Mouse (Mus musculus) R1 (cell line): ENCODE measurements around the gene Muc5ac.
A peak's percentile ranks its signal among the peaks of the same experiment; 100 is the strongest.
"Not testable (repeated sequence)": the region's sequence is repeated elsewhere in the genome, so short reads cannot be mapped to it uniquely, and the experiment has no call there.

ENCODE experiments used
- DNase-seq: peaks from one replicate; pipeline ENCODE4 v3.0.0-alpha.2; 2018; ENCODE audit warnings: low read depth, low spot score

Muc5ac gene

DNA sequence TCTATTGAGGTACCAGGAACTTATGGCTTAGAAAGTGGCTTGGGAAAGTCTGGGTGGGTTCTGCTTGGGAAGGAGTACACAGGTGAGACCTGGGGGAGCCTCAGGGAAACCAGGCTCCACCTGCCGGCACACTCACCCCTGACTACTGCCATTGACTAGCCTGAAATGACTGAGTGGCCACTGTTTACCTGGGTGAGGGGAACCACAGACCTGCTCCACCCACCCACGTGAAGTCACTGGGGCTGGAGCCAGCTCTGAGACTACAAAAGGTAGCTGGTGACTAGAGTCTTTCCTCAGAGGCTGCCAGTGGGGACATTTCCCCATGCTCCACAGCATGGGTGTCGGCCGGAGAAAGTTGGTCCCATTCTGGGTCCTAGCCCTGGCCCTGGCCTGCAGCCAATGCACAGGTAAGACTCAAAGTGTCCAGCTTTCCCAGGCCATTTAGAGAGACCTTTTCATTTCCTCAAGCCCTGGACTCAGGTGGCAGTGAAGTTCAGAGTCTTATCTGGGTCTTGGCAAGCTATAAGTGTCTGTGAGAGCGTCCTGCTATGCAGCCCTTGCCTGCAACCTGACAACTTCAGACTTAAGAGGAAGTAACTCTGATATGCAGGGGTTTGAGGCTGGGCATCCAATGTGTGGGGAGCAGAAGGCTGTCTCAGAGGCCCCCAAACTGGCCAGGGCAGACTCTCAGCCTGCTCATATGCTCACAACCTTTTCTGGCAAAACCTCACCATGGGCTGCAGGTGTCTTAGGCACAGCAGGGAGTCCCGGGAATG, at the start of gene Muc5ac:
TSS of gene Muc5ac (plus strand) at position 296 of the 776 bp plus-strand sequence.
- no peak for DNase-seq

DNA sequence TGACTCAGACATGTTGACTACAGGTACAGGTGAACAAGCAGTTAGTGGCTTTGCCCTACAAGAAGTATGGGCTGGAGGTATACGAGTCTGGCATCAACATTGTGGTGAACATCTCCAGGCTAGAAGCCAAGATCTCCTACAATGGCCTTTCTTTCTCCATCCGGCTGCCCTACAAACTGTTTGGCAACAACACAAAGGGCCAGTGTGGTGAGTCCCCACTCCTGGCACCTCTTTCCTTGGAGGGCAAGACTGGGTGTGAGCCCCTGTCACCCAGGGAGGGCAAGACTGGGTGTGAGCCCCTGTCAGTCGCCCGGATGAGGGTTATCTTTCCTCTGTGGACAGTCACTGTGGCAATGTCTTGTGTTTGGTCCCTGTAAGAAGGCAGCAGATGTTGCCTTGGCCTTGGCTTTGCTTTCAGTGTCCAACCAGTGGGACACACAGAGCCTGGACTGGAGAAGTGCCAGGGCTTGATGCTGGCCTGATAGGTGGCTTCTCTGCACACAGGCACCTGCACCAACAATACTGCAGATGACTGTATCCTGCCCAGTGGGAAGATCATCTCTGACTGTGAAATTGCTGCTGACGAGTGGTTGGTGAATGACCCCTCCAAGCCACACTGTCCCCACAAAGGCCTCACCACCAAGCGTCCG, 41.2 kb upstream of the Muc5ac start:
- DNase-seq: no peak

DNA sequence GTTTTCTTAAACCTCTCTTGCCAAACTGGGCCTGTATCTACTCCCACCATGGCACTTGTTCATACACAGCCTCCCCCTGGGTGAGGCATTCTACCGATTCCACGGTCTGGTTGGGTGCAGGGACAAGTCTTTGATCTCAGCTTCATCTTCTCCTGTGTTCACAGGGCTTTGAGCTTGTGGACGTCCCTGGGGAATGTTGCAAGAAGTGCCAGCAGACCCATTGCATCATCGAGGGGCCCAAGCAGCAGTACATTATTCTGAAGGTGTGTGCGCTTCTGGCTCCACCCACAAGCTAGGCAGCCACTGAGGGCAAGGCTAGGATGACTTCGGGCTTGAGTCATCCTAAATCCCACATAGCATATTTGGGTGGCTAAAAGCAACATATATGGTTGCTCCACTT, 36.3 kb upstream of the Muc5ac start:
- DNase-seq: no peak

DNA sequence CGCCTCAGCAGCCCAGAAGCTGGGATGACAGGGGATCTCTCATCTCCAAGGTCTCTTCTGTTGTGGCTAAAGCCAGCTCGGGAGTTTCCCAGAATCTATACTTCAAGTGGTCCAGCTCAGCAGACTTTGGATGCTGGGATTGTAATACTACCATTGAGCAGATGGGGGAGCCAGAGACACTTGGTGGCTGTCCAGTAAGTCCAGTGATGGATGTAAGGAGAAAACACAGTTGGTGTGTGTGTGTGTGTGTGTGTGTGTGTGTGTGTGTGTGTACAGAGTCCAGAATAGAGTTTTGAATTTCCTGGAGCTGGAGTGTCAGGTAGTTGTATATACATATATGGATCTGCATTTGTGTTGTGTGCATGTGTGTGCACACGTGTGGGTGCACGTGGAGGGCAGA, 32.9 kb upstream of the Muc5ac start:
- DNase-seq: peak; percentile 75

DNA sequence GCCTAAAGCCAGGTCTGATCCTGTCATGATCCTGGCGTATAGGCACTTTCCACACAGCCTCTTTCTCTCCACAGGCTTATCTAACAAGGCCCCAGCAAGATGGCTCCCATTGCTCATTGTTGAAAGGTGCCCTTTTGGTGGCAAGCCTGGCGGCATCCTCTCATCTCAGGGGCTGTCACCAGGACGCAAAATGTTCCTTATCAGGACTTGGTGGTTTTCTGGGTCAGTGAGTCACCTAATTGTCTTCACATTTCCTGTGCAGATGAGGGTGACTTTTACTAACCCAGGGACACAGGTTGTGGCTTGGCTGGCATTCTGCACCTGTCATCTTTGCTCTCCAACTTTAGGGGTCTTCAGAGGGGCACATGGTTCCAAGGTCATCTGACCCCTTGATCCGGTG, 30.5 kb upstream of the Muc5ac start:
- DNase-seq: no peak

DNA sequence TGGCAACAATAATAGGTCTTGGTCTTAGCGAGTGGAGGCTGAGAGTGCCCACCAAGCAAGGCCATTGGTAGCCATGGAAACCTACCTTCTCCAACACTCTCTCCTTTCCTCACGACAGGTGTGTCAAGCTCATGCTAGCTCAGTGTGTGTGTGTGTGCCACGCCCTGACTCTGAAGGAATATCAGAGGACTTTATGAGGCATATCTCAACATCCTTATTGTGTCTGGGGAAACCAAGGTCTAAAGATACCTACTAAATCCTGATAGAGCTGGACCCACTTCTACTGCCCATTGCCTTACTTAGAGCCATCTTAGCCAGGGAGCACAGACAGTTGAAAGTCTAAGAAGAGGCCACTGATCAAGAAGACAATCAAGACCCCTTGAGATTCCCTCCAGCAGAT, 18.3 kb upstream of the Muc5ac start:
- no peak for DNase-seq

DNA sequence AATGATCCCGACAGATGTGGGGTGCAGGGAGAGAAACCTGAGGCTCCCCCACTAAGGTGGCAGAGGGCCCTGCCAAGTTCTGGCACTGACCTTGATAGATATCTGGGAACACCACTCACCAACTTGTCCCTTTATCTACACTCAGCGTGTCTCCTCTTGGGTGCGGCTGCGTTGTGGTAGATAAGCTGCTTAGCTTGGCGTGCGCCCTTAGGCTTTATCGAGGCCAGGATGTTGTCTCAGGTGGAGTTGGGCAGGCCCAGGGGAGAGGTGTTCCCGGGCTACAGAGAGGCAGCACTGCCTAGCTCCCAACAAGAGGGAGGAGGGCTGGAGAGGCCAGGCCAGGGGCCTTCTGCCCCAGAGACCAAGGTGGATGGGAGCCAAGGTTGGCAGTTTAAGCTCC, 17.8 kb upstream of the Muc5ac start:
- no peak for DNase-seq

DNA sequence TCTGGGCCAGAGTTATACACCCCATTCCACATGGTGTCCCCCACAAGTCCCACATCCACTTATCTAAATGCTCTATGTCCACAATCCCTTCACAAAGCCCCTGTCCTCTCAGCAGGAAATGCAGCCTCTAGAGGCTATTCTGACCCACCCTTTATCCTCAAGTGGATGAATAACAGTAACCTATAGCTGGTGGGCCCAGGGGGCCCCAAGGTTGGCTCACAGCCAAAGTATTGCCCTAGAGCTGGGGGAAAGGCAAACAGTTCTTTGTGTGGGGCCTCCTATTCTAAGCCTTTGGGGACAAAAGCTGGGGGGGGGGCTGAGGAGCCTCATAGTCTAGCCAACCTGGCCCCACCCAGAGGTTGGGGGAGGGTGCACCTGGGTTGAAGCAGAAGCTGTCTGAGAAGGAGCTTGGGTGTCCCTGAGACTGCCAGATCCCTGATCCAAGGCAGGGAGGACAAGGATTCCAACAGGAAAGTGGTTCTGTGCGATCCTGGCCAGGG, 16.7 kb upstream of the Muc5ac start:
- peak; percentile 33 for DNase-seq

DNA sequence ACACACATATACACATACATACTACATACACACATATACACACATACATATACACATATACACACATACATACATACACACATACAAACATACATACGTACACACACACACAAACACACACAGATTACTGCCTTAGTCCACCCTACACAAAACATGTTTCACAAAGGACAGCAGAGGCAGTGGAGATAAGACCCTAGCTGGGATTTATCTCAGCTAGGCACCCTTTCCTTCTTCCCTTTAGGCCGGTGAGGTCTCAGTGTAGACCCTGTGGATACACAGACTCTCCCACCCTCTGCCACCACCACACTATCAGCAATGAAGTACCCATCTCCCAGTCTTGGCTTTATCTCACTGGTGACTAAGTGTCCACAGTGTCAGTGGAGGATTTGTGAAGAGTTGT, 13.9 kb upstream of the Muc5ac start:
- no peak for DNase-seq

DNA sequence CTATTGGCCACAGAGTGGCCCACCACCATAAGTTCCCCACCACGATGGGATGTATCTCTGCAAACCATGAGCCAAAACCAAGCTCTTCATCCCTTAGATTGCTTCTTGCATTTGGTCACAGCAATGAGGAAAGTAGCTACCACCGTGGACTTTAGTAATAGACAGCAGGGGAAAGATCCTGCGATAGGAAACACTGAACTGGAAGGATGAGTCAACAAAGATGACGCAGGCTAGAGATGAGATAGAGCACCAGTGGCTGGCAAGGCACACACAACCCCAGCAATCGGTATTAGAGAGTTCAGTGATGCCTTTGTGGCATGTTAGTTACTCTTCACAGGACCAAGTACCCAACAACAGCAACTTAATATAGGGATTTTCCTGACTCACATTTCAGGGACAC, 12.6 kb upstream of the Muc5ac start:
- DNase-seq: no peak

DNA sequence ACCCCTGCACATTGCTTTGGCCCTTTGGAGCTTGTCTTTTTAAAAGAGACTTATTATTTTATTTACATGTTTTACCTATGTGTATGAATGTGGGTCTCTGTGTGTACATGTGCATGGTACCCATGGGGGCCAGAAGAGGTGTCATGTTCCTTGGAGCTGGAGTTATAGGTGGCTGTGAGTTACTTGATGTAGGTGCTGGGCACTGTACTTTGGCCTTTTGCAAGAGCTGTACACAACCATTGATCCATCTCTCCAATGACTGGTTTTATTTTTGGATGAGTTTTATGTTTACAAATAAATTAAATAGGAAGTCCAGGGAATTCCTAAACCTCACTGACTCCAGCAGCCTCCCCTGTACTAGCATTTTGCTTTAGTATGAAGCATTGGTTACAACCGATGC, 5.5 kb downstream of the Muc5ac start:
- no peak for DNase-seq

DNA sequence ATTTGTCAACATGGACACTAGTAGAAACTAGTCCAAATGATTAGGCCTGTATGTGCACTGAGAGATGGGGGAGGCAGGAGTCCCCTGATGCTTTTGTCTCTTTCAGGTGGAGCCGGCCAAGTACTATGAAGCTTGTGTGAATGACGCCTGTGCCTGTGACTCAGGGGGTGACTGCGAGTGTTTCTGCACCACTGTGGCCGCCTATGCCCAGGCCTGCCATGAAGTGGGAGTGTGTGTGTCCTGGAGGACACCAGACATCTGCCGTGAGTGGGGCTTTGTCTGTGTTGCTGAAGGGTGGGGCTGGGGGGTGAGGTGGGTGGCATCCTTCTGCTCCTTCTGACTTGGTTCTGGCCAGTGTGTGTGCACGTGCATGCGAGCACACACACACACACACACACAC, 14.4 kb downstream of the Muc5ac start:
- no peak for DNase-seq

DNA sequence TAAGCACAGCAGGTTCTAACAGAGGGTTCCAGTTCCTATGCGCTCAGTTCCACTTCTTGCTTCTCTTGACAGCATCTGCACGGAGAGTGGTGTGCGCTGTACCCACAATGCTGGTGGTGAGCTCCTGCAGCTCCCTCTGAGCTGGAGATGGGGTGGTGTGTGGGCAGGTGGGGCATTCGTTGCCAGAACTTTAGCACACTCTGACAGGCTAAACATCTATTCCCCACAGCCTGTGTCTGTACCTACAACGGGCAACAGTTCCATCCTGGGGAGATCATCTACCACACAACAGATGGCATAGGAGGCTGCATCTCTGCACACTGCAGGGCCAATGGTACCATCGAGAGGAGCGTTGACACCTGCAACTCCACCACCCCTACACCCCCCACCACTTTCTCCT, 16.6 kb downstream of the Muc5ac start:
- no peak for DNase-seq

DNA sequence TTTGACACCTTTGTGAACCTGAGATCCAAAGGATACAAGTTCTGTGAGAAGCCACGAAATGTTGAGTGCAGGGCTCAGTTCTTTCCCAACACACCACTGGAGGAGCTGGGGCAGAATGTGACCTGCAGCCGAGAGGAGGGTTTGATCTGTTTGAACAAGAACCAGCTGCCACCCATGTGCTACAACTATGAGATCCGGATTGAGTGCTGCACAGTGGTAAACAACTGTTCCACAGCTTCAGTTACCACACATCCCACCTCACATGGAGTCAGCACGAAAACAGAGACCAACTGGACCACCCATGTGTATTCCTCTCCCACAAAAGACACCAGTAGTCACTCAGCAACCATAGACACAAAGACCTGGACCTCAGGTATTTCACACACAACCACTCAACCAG, 19.1 kb downstream of the Muc5ac start:
- not testable (repeated sequence) for DNase-seq

DNA sequence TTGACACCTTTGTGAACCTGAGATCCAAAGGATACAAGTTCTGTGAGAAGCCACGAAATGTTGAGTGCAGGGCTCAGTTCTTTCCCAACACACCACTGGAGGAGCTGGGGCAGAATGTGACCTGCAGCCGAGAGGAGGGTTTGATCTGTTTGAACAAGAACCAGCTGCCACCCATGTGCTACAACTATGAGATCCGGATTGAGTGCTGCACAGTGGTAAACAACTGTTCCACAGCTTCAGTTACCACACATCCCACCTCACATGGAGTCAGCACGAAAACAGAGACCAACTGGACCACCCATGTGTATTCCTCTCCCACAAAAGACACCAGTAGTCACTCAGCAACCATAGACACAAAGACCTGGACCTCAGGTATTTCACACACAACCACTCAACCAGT, 21.2 kb downstream of the Muc5ac start:
- not testable (repeated sequence) for DNase-seq

DNA sequence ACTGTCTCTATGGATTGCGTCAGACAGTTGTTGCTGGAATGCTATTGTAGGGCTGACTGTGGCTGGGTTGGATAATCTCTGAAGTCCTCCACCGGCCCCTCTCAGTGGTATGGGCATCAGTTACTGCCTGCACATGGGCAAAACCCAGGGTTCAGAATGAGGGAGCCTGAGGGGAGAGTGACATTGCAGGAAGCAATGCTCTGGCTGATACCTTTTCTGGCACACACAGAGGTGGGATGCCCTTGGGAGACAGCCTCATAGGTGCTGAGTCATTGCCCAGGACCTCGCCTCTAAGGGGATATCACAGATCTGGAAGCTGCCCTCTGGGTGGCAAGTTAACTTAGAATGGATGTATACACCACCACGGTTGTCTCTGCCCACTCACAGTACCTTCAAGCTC, 24.5 kb downstream of the Muc5ac start:
- DNase-seq: no peak

DNA sequence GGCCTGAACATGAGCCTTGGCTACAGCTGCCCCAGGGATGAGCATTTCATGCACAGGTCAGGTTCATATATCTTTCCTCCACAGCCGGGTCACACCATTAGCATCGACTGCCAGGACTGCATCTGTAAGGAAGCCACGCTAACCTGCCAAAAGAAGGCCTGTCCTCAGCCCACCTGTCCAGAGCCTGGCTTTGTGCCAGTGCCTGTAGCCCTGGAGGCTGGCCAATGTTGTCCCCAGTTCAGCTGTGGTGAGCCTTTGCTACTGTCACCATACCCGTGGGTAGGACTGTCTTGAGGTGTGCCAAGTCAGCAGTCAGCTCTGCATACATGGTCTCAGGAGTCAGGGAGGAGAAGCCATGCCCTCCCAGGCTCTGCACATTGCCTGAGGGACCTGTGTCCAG, 26.6 kb downstream of the Muc5ac start:
- DNase-seq: no peak

DNA sequence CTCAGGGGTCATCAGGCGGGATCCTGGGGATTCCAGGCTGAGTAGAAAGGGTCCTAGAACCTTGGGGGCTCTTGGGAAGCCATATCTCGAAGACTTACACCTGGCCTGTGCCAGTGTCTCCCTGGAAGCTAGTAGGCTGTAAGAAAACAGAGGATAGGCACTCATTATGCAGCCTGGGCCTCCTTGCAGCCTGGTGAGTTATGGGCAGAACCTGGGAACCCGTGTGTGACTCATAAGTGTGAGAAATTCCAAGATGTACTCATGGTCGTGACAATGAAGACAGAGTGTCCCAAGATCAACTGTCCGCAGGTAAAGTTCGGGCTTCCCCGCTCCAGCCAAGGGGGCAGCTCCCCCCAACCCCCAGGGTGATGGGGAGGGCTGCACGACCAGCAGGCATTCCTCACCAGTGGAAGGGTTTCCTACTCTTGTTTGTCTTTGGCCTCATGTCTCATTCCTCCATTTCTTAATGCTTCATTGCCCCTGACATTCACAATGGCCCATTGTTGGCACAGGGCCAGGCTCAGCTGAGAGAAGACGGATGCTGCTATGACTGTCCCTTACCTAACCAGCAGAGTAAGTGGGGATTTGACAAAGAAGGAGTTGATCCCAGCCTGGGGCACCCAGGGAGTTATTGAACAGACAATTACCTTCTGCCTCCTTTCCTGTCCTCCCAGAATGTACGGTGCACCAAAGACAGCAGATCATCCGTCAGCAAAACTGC, 28.7 kb downstream of the Muc5ac start:
- no peak for DNase-seq

DNA sequence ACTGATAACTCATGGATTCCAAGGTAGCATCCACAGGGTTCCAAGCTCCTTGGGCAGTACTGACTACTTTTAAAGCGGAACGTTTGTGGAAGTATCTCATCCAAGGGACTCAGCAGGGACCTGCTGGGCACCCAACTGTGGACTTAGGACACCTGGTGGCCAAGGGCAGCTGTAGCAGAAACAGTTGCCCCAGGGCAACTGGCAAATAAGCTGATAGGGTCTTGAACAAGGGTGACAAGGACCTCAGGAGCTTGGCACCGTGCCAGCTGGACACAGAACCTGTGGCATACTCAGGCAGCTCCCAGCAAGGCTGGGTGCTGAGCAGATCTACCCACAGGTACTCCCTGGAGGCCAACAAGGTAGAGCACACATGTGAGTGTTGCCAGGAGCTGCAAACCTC, 29.5 kb downstream of the Muc5ac start:
- no peak for DNase-seq

DNA sequence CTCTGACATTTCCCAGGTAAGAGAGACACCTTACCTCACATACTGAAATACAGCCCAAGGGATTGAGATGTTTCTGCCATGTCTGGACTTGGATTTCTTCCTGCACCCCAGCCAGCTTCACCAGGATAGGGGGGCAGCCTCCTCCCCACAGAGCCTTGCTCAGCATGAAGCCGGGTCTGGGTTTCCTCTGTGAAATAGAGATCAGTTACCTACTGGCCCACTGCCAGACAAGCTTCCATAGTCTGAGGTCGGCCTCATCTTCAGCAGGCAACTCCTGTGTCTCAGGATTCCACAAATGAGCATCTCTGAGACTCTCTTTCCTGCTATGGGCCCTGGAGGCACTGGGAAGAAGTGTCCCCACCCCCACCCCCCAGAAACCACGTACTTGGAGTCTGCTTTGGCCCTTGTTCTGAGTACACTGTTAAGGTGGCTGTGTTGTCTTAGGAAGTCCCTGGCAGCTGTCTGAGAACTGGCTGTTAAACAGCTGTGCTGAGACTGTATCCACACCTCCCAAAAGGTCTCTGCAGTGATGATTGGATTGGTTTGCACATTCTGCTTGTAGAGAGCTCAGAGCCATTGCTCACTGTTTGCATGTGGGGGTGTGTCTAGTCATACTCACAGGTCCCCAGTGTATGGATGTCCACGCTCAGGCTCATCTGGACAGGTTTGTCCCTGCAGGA, 34.0 kb downstream of the Muc5ac start:
- no peak for DNase-seq

DNA sequence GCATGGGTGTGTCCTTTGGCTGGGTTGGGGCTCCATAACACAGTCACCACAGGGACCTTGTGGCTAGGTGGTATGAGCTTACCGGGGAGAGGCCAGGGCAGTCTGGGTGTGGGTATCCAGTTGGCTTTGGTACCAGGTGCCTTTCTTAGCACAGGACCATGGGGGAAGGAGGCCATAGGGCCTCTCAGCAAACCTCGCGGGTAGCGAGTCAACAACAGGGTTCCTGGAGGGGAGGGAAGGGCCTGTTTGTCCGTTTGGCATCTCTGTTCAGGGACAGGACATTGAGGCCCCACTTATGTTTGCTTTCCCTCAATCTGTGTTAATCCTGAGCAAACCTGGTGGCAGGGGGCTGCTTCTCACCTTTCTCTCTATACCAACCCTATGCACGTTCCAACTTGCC, 34.9 kb downstream of the Muc5ac start:
- DNase-seq: no peak

DNA sequence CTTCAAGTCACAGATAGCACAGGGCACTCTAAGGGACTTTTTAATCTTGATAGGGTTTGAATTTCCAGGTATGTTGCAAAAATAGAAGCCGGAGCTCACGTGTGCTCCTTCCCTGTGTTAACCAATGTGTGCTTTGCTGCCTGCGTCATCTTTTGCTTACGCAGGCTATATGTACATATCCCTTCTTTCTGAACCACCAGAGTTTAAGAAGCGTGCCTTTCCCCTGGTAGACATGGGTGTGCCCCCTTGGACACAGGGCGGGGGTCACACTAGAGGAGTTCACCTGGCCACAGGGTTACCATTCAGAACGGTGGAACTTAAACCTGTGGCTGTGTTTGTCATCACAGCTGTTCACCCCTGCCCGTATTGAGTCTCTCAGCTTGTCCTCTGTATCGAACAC, 35.6 kb downstream of the Muc5ac start:
- DNase-seq: no peak
